Mouse (Mus musculus) erythroblast, embryonic 14.5 days (primary cell): ENCODE results near the gene Ucn2.

Experiments
- GATA1 ChIP-seq: IDR thresholded peaks from 2 replicates; pipeline ENCODE4 v1.6.1; 2012; ENCODE audit warnings: low read length, inconsistent platforms, mixed read lengths
- TAL1 ChIP-seq: IDR thresholded peaks from 3 replicates; pipeline ENCODE4 v1.6.1; 2012; ENCODE audit warnings: low read length, inconsistent platforms, mixed read lengths

DNA sequence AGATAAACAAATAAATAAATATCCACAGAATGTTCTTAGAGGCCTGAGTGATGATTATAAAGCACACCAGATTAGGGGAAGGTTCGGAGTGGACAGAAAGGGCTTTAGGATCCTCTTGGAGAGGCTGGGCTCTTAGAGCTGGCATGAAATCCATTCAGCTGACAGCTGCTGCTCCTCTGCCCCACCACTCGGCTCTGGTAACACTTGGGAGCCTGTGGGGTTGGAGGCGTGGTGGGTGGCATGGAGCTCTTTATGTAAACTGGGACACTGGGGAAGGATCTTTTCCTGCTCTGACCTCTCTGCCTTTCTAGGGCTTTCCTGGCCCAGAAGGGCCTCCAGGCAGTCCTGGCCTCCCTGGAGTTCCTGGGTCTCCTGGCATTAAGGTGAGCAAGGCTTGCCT lies 22.2 kb upstream of the Ucn2 start:
- TF ChIP-seq GATA1 (no peak), TAL1 (no peak)
